ENCODE assay signal across 31 mouse cellular contexts in the genomic region with DNA sequence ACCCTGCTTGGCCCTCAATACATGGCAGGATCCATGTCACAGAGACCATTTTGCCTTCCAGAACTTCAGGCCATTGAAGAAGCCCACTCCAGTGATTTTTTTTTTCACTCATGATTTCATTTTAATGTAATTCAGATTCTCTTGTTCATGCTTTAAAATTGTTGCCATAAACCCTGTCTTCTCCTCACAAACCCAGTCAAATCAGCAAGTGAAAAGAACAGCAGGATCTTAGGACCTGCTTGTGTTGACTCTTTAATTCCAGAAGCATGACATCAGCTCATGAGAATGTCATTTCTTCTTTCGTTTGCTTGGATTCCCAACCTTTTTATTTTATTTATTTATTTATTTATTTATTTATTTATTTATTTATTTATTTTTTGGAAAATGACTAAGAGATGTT.
"Had no signal": no experiment of that assay in that cellular context is flagged by ENCODE, and none has a peak within 500 bp of the region (broad histone marks: within the 10 kb centered on the region; RNA-seq: fewer than 3 reads in every experiment).

No protein-coding gene starts in this region.

- H3K9ac ChIP-seq: limb, embryonic 12.5 days; limb, embryonic 13.5 days; limb, embryonic 15.5 days; liver, embryonic 12.5 days; liver, embryonic 13.5 days; liver, embryonic 14.5 days; liver, embryonic 15.5 days; liver, postnatal 0 days; lung, embryonic 14.5 days; lung, embryonic 15.5 days; midbrain, embryonic 12.5 days; midbrain, embryonic 13.5 days; midbrain, embryonic 15.5 days; neural tube, embryonic 12.5 days; neural tube, embryonic 13.5 days had no signal

- H3K27ac ChIP-seq: left cerebral cortex, adult 2 months; limb, embryonic 10.5 days; limb, embryonic 12.5 days; limb, embryonic 13.5 days; limb, embryonic 15.5 days; liver, embryonic 12.5 days; liver, embryonic 13.5 days; liver, embryonic 14.5 days; liver, embryonic 15.5 days; lung, embryonic 15.5 days; macrophage; midbrain, embryonic 10.5 days; midbrain, embryonic 12.5 days; midbrain, embryonic 13.5 days; midbrain, embryonic 15.5 days; neural tube, embryonic 12.5 days; neural tube, embryonic 13.5 days had no signal

- ATAC-seq: liver, embryonic 12.5 days; liver, postnatal 0 days; lung, postnatal 0 days; midbrain, embryonic 13.5 days; midbrain, embryonic 15.5 days; midbrain, embryonic 16.5 days had no signal

- H3K9me3 ChIP-seq: limb, embryonic 10.5 days; limb, embryonic 15.5 days; liver, embryonic 12.5 days; liver, embryonic 13.5 days; liver, embryonic 15.5 days; lung, embryonic 15.5 days; megakaryocyte, embryonic 14.5 days; midbrain, embryonic 10.5 days; midbrain, embryonic 12.5 days; midbrain, embryonic 13.5 days; midbrain, embryonic 15.5 days had no signal

- H3K36me3 ChIP-seq: limb, embryonic 10.5 days; limb, embryonic 12.5 days; limb, embryonic 13.5 days; limb, embryonic 15.5 days; liver, embryonic 12.5 days; liver, embryonic 13.5 days; liver, embryonic 15.5 days; lung, embryonic 15.5 days; midbrain, embryonic 10.5 days; midbrain, embryonic 12.5 days; midbrain, embryonic 13.5 days; midbrain, embryonic 15.5 days; neural tube, embryonic 12.5 days; neural tube, embryonic 13.5 days had no signal

- H3K4me3 ChIP-seq: left cerebral cortex, adult 2 months; limb, embryonic 10.5 days; limb, embryonic 12.5 days; limb, embryonic 13.5 days; limb, embryonic 15.5 days; liver, embryonic 12.5 days; liver, embryonic 13.5 days; liver, embryonic 15.5 days; lung, embryonic 15.5 days; megakaryocyte, embryonic 14.5 days; midbrain, embryonic 10.5 days; midbrain, embryonic 12.5 days; midbrain, embryonic 13.5 days; midbrain, embryonic 15.5 days; myocyte; neural tube, embryonic 12.5 days; neural tube, embryonic 13.5 days had no signal

- H3K4me2 ChIP-seq: limb, embryonic 12.5 days; limb, embryonic 13.5 days; limb, embryonic 15.5 days; liver, embryonic 11.5 days; liver, embryonic 12.5 days; liver, embryonic 13.5 days; liver, embryonic 15.5 days; lung, embryonic 14.5 days; lung, embryonic 15.5 days; midbrain, embryonic 12.5 days; midbrain, embryonic 13.5 days; midbrain, embryonic 15.5 days; neural tube, embryonic 12.5 days; neural tube, embryonic 13.5 days had no signal

- H3K27me3 ChIP-seq: limb, embryonic 12.5 days; limb, embryonic 13.5 days; limb, embryonic 15.5 days; liver, embryonic 12.5 days; liver, embryonic 13.5 days; liver, embryonic 15.5 days; lung, embryonic 15.5 days; megakaryocyte, embryonic 14.5 days; midbrain, embryonic 12.5 days; midbrain, embryonic 13.5 days; midbrain, embryonic 15.5 days; neural tube, embryonic 12.5 days; neural tube, embryonic 13.5 days had no signal

- DNase-seq: left cerebral cortex, postnatal 4 days; liver, embryonic 13.5 days; liver, postnatal 0 days; lung, adult 18-20 months; lung, postnatal 10 days; lung, postnatal 14 days; lung, postnatal 36 days; lung, postnatal 4 days; midbrain, embryonic 14.5 days had no signal

- H3K4me1 ChIP-seq: limb, embryonic 10.5 days; limb, embryonic 12.5 days; limb, embryonic 13.5 days; limb, embryonic 15.5 days; liver, embryonic 12.5 days; liver, embryonic 13.5 days; liver, embryonic 15.5 days; lung, embryonic 15.5 days; megakaryocyte, embryonic 14.5 days; midbrain, embryonic 10.5 days; midbrain, embryonic 12.5 days; midbrain, embryonic 13.5 days; midbrain, embryonic 15.5 days; neural tube, embryonic 12.5 days; neural tube, embryonic 13.5 days had no signal
